Mouse (Mus musculus) heart, postnatal 0 days (tissue): ENCODE results near the gene Gm21974.

Experiments
- CTCF ChIP-seq: IDR thresholded peaks from 2 replicates; pipeline ENCODE4 v1.5.1; 2016; ENCODE audit warnings: antibody characterized with exemption, control low read depth, low read depth
- EP300 ChIP-seq: IDR thresholded peaks from 2 replicates; pipeline ENCODE4 v1.6.1; 2016; ENCODE audit warnings: antibody characterized with exemption, low read depth

GRCm38 (mm10) chr7:127850906-127851305 lies 44.3 kb downstream of the Gm21974 start:
- TF ChIP-seq CTCF (no peak), EP300 (no peak)
